Mouse (Mus musculus): ENCODE data around the gene Rmnd5b.
"Not testable (repeated sequence)": the region's sequence is repeated elsewhere in the genome, so short reads cannot be mapped to it uniquely, and the experiment has no call there.

Gene Rmnd5b

DNA sequence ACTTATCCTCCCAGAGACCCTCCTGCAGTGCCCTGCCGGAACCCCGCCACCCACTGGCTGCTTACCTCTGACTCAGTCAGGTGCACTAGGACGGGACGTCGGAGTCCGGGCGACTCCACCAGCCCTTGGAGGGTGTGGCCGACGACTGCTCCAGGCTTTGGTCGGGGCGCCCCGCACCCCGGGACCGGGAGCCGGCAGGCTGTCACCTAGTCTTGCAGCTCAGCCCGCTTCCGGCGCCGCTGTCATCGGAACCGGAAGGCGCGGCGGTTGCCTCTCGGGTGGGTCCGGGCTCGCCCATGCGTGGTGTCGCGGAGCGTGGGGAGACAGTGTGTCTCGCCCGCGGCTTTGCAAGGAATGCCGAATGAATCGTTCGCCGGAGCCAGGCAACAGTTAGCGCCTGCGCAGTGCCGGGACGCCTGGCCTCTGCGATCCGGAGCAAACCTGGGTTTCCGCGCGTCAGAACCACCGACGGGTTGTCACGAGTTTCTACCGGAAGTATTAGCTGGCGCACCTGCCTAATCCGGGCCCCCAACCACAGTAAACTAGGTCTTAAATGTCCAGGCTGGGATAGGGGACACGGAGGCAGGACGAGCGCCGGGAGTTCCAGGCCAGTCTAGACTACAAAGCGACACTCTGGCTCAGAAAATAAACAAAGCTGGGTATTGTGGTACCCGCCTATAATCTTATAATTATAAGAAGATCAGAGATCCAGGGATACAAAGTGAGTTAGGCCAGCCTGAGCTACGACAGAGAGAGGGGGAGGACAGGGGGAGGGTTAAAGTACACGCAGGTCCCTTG is at the start of gene Rmnd5b:
TSS of gene Rmnd5b (minus strand) at position 372 of the 798 bp plus-strand sequence.
- DNase-seq (ENCODE audit: low spot score) = peak; percentile 86

- DNase-seq (ENCODE audit: low spot score) = peak; percentile 8
These were observed 46.3 kb upstream of the Rmnd5b start for GRCm38 (mm10) chr11:51681976-51682374.

DNA sequence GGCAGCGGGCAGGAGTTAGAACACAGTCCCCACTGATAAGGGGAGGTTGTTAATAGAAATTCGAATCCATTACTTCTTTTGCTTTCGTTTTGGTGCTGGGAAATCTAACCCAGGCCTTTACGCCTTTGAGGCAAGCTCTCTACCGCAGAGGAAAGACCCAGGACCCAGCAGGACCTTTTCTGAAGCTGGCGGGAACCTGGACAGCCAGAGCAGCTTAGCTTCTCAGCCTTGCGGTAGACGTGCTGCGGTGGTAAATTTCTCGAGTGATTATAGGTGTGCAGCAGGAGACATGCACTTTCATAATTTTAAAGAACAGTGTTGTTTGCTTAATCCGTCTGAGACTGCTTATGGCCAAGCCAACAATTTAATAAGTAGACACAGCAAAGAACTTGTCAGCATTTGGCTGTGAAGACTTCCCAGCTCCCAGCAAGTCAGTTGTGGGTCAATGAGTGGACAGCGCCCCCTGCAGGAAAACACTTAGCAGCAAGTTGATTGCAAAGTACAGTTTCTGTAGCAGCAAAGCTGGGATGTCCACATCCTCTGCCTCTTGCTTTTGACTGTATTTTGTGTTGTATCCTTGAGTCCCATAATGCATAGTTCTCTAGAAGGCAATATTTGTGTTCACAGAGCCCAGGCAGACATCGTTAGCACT is 45.8 kb upstream of the Rmnd5b start:
- peak; percentile 90 for DNase-seq (ENCODE audit: low spot score)

- DNase-seq (ENCODE audit: low spot score) = no peak
These were observed 43.8 kb upstream of the Rmnd5b start for GRCm38 (mm10) chr11:51679466-51679865.

- DNase-seq (ENCODE audit: low spot score) = no peak
These were observed 42.2 kb upstream of the Rmnd5b start for GRCm38 (mm10) chr11:51677737-51678418.

GRCm38 (mm10) chr11:51675386-51675785 is 39.7 kb upstream of the Rmnd5b start:
- DNase-seq (ENCODE audit: low spot score) = no peak

DNA sequence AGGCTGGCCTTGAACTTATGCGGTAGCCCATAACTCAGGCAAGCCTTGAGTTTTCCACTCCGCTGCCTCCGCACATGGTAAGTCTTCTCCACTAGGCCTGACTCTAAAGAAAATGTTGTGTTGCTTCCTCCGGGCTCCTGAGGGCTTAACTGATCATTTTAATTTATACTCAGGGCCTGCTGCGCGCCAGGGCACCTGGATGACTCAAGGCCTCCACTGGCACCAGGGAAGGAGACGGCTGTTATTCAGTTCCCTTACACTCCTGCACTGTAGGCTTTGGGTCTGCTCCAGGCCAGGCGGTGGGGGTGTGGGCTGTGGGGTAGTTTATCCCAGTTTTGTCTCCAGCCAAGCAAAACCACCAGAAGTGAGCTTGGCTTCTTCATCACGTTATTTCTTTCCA is 37.6 kb upstream of the Rmnd5b start:
- DNase-seq (ENCODE audit: low spot score) = no peak

GRCm38 (mm10) chr11:51671376-51671775 is 35.7 kb upstream of the Rmnd5b start:
- no peak for DNase-seq (ENCODE audit: low spot score)

GRCm38 (mm10) chr11:51670846-51671245 is 35.1 kb upstream of the Rmnd5b start:
- DNase-seq (ENCODE audit: low spot score) = no peak

GRCm38 (mm10) chr11:51664747-51665146 is 29.1 kb upstream of the Rmnd5b start:
- DNase-seq (ENCODE audit: low spot score) = not testable (repeated sequence)

DNA sequence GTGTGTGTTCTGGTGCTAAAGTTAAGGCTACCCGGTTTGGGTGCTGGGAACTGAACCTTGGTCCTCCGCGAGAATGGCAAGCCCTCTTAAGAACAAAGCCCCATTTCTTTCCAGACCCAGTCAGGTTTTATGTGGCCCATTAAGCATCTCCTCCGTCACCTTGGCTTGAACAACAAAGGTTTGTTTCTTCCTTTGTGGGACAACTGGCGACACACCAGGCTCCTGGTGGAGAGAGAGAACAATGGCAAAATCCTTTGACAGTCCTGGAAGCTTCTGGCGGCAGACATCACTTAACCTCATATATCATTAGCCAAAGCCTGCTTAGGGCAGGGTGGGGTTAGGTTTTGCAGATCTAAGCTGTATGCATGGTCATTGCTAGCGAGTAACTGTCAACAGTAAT is 26.9 kb upstream of the Rmnd5b start:
- DNase-seq (ENCODE audit: low spot score) = no peak

- no peak for DNase-seq (ENCODE audit: low spot score)
These were observed 26.2 kb upstream of the Rmnd5b start for GRCm38 (mm10) chr11:51661867-51662365.

DNA sequence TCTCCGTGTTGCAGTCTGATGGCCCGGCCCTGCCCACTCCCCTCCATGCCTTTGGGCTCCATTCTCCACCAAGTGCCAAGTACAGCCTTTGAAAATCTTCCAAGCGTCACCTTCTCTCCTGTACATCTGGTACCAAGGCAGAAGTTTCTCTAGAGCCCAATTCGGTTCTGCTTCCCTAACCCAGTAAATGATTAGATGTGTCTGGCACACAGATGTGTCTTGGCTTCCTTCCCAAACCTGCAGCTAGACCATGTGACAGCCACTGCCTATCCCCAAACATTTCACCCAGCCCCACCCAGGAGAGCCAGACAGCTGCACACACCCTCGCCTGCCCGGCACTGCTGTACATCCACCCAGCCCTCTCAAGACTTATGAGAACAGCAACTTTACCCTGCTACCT is 23.0 kb upstream of the Rmnd5b start:
- no peak for DNase-seq (ENCODE audit: low spot score)

DNA sequence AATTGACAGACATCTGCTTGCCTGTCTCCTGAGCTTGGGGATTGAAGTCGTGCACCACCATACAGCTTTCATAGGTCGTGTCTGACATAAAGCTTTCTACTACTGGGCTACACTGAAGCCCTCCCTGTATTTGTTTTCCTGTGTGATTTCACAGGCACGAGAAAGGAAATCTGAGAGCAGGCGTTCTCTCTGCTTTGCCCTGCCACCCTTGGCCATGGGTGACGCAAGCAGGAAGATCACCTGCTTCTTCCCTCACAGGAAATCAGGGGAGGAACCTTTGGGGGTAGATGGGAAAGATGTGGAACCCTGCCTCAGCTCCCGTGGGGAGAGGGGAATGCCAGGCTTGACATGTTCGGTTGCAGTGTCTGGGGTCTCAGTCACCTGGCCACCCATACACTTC is 22.6 kb upstream of the Rmnd5b start:
- DNase-seq (ENCODE audit: low spot score) = no peak

DNA sequence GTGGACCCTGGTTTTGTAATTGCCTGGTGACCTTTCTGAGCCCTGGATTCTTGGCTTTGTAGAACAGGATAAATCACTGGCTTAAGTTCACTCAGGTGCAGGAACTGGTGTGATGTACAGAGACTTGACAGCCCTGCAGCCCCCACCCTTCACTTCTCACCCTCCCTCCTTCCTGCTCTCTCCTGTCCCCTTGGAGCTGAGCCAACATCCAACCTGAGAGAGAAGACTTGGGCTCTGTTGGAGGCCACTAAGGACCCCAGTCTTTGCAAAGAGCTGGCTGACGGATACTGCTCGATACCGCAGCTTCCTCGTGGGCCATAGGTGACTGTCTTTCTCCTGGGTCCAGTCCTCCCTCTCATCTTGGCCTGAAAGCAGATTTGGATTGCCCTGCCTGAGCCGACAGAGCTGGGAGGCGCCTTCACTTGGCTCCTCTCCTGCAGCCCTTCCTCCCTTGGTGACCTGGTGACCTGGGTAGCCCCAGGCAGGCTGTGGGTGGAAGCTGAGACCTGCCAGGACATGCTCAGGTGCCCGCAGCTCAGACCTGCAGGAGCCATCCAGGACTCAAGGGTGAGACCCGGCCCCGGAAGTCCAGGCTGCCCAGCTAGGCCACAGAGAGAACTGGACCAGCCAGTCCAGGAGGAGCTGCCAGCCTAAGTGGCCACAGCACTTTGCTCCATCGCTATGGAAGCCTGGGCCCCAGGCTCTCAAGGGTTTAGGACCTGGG is 21.3 kb upstream of the Rmnd5b start:
- peak; percentile 15 for DNase-seq (ENCODE audit: low spot score)

DNA sequence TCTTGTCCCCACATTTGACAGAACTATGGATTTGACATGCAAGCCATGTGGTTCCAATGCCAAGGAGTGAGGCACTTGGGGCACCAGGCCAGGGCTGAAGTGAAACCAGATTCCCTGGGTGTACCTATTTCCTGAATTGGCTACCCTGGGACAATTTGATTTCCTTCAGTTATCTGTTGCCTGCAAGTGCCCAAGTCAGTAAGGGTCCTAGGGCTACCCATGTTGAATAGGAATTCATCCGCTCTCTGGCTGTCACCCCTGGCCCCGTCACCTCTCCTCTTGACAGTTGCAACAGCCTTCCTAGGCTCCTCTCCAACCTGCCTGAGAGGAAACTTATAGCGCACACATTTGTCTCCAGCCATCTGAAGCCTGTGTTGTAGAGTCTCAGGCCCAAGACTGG is 19.2 kb upstream of the Rmnd5b start:
- DNase-seq (ENCODE audit: low spot score) = no peak

DNA sequence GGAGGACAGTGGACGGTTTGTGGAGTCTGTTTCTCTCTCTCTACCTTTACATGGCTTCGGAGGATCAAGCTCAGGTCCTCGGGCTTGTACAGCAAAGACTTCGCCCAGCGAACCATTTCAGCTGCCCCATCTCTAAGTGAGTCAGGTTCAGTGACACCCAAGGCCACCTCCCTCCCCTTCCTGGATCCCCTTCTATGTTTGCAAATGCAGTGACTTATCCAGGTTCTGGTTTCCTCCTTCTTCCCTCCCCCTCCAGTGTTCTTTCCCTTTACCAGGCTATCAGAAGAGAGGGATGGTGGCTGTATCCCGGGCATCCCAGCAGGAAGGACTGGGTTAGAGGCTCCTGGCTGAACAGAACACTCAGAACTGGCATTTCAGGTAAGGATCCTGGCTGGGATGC is 18.0 kb upstream of the Rmnd5b start:
- no peak for DNase-seq (ENCODE audit: low spot score)

GRCm38 (mm10) chr11:51652889-51653418 is 17.3 kb upstream of the Rmnd5b start:
- no peak for DNase-seq (ENCODE audit: low spot score)

DNA sequence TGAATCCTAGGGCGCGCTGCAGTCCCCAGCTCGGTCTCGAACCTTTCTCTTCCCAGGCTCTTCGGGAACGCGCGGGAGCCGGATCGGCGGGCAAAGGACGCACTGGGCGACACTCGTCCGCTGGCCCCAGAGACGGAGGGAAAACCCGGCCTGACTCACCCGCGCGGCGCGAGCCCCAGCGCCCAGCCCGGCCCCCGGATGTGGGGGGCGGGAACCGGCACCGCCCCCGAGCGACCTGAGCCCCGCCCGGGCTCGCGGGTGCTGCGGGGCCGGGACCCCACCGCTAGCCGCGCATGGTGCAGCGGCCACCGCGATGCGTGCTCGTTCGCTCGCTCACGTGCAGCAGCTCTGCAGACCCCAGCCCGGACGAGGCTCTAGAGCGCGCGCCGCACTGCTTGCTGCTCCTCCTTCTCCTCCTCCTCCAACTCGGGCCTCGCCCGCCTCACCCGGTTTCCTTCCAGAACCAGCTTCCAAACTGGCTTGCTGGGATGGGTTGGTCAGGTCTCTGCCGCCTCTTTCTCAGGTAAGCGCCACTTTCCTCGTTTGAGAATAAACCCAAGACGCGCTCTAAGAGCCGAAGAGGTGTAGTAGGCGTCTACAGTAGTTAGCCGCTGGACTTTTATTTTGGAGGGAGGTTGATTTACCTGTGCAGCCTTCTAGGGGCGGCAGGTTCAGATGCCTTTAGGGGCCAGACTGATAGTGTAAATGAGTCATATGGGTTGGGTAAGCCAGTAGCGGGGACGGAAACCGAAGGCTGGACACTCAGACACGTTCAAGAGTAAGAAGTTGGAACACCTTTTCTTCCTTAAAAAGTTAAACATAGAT is 15.2 kb upstream of the Rmnd5b start, which contains the start of the genes N4bp3 and D930048N14Rik:
TSS of gene N4bp3 (minus strand) at position 152 of the 825 bp plus-strand sequence.
TSS of gene D930048N14Rik (plus strand) at position 264 of the 825 bp plus-strand sequence.
- peak; percentile 86 for DNase-seq (ENCODE audit: low spot score)

GRCm38 (mm10) chr11:51650261-51650660 is 14.6 kb upstream of the Rmnd5b start:
- DNase-seq (ENCODE audit: low spot score) = no peak

- DNase-seq (ENCODE audit: low spot score) = peak; percentile 58
These were observed 14.1 kb upstream of the Rmnd5b start for GRCm38 (mm10) chr11:51649889-51650199.
